Mouse (Mus musculus) liver, embryonic 14.5 days (tissue): ENCODE results near the gene Gm10358. TPM values are rescaled to one million over a fixed set of nuclear protein-coding genes. Genes with fewer than 3 reads are reported as not detected.
"Not testable (repeated sequence)": the region's sequence is repeated elsewhere in the genome, so short reads cannot be mapped to it uniquely, and the experiment has no call there.

ENCODE experiments used
- ATAC-seq: fragments of 200-750 bp; cut with Nextera tagmentation; 2 replicates; pipeline ENCODE4 v1.8.0; 2017; ENCODE audit warnings: moderate number of reproducible peaks, mild to moderate bottlenecking, moderate library complexity; ENCODE audit not compliant: insufficient read depth
- DNase-seq, 3 experiments: peaks; one replicate each; pipeline ENCODE4 v3.0.0-alpha.2; 2012 to 2013; ENCODE audit warnings: low read depth in 3 of 3, low spot score in 3 of 3
- H3K27ac ChIP-seq: fragments of 300-500 bp; sonication (generic); 2 replicates; pipeline ENCODE4 v1.5.1; 2014; ENCODE audit warnings: moderate library complexity, mild to moderate bottlenecking, control low read depth, inconsistent platforms
- H3K27me3 ChIP-seq: fragments of 300-500 bp; sonication (generic); 2 replicates; pipeline ENCODE4 v1.6.1; 2014; ENCODE audit warnings: mild to moderate bottlenecking, low read length, moderate library complexity; ENCODE audit not compliant: control insufficient read depth, insufficient read depth
- H3K36me3 ChIP-seq: fragments of 300-500 bp; sonication (generic); replicated peaks from 2 replicates; pipeline ENCODE4 v1.6.1; 2014; ENCODE audit warnings: low read depth; ENCODE audit not compliant: control insufficient read depth, insufficient read depth
- H3K4me1 ChIP-seq, 2 experiments: fragments of 200-500 bp in 1 of 2; fragments of 300-500 bp in 1 of 2; sonication (generic) in 1 of 2; replicated peaks; 2 replicates each; pipeline ENCODE4 v1.6.1; 2012 to 2014; ENCODE audit warnings: antibody characterized with exemption in 1 of 2, inconsistent platforms in 1 of 2, low read length in 1 of 2; ENCODE audit not compliant: control insufficient read depth in 2 of 2, insufficient read depth in 2 of 2
- H3K4me2 ChIP-seq: fragments of 300-500 bp; sonication (generic); 2 replicates; pipeline ENCODE4 v1.6.1; 2014; ENCODE audit warnings: low read depth, mild to moderate bottlenecking, control low read depth, moderate library complexity
- H3K4me3 ChIP-seq, 2 experiments: fragments of 200-500 bp in 1 of 2; fragments of 300-500 bp in 1 of 2; sonication (generic) in 1 of 2; 2 replicates each; pipeline ENCODE4 v1.5.1; 2012 to 2014; ENCODE audit warnings: low read depth in 2 of 2, low read length in 2 of 2, mild to moderate bottlenecking in 2 of 2, control low read depth in 1 of 2, inconsistent platforms in 1 of 2, moderate library complexity in 1 of 2; ENCODE audit not compliant: insufficient read depth in 1 of 2
- H3K9ac ChIP-seq: fragments of 300-500 bp; sonication (generic); replicated peaks from 2 replicates; pipeline ENCODE4 v1.6.1; 2014; ENCODE audit warnings: mild to moderate bottlenecking, control low read depth, moderate library complexity
- H3K9me3 ChIP-seq: fragments of 300-500 bp; sonication (generic); 2 replicates; pipeline ENCODE4 v1.6.1; 2016; ENCODE audit warnings: low read length, mixed read lengths; ENCODE audit not compliant: control insufficient read depth
- CTCF ChIP-seq: IDR thresholded peaks from 2 replicates; pipeline ENCODE4 v1.5.1; 2016; ENCODE audit warnings: antibody characterized with exemption, low read depth, control low read depth
- EP300 ChIP-seq: IDR thresholded peaks from 2 replicates; pipeline ENCODE4 v1.6.1; 2016; ENCODE audit warnings: antibody characterized with exemption, low read depth
- WGBS: fragments of 180-500 bp; shearing (Covaris S2); extraction: QIAGEN DNeasy Blood & Tissue Kit; methylation state at CpG from one replicate; pipeline ENCODE4 v1.1.7; 2014; ENCODE audit not compliant: insufficient replicate concordance; 5-methylcytosine and 5-hydroxymethylcytosine counted together
- polyA plus RNA-seq, 2 experiments: library from polyadenylated mRNA; depleted of rRNA in 1 of 2; stranded (reverse) in 1 of 2; unstranded in 1 of 2; fragments of >200 nt; fragmentation: Nextera tagmentation in 1 of 2; extraction: Ambion mirVana in 1 of 2; gene quantifications; 2 replicates each; pipeline versions ENCODE4 v1.2.1 to v1.2.3; 2012 to 2014

Gm10358 gene
- polyA plus RNA-seq (2012; rRNA removed): 0.47 and 0.49 TPM in 2 replicates
- 0.17 and 0.34 TPM in 2 replicates for polyA plus RNA-seq (2014; fragmentation: Nextera tagmentation; extraction: Ambion mirVana)

DNA sequence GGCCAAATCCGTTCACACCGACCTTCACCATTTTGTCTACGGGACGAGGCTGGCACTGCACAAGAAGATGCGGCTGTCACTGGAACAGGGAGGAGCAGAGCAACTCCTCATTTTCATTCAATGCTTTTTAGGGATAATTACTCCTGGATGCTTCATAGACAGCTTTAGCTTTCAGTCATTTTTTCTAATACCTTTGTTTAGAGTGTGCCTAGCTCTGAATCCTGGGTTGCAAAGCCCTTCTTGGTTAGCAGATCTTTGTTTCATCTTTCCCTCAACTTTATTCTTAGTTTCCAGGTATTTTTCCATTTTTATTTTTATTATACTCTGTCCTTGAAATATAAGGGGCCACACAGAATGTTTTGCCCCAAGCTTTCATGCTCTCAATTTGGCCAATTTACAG lies at the start of gene Gm10358:
TSS of gene Gm10358 (minus strand) at position 101 of the 400 bp plus-strand sequence.
- Histone ChIP-seq H3K4me1 (no peaks in the 10 kb centered on the region), H3K9me3 (no peaks in the 10 kb centered on the region), H3K27ac (no peak within 1 kb of the TSS), H3K4me2 (no peak within 1 kb of the TSS), H3K36me3 (no peaks in the 10 kb centered on the region), H3K4me3 (no peak within 1 kb of the TSS), H3K9ac (no peak within 1 kb of the TSS), H3K27me3 (no peaks in the 10 kb centered on the region)
- ATAC-seq (no peak), DNase-seq (no peak)
- whole genome bisulfite sequencing: 70% methylated on average over 5 of the region's 5 CpGs
- TF ChIP-seq EP300 (no peak), CTCF (no peak)

DNA sequence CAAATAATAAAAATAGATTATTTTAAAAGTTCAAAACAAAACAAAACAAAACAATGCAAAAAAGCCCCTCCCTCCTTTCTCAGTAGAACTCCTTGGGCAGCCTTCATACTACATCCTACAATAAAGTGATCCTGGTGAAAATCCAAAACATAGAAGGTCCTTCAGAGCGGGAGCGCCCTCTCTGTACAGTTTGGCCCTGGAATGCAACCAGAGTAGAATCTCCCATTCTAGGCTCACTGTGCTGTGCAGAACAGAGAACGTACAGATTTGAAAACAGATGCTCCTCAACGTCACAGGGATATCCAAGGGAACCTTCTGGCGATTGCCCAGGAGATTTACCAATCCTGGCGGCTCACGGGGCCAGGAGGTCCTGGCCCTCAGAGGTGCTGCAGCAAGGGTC lies 42.0 kb upstream of the Gm10358 start, which contains the start of gene Iqcm:
TSS of gene Iqcm (plus strand) at position 301 of the 400 bp plus-strand sequence.
- no peak within 1 kb of the TSS for H3K4me2 ChIP-seq
- DNase-seq: no peak
- TF ChIP-seq CTCF (no peak), EP300 (no peak)
- no peak within 1 kb of the TSS for H3K9ac ChIP-seq
- no peak for ATAC-seq
- H3K27ac ChIP-seq: no peak within 1 kb of the TSS
- H3K36me3 ChIP-seq: no peaks in the 10 kb centered on the region
- no peaks in the 10 kb centered on the region for H3K9me3 ChIP-seq
- H3K27me3 ChIP-seq: no peaks in the 10 kb centered on the region
- WGBS: 66% methylated on average over 7 of the region's 7 CpGs
- H3K4me1 ChIP-seq: no peaks in the 10 kb centered on the region
- no peak within 1 kb of the TSS for H3K4me3 ChIP-seq

DNA sequence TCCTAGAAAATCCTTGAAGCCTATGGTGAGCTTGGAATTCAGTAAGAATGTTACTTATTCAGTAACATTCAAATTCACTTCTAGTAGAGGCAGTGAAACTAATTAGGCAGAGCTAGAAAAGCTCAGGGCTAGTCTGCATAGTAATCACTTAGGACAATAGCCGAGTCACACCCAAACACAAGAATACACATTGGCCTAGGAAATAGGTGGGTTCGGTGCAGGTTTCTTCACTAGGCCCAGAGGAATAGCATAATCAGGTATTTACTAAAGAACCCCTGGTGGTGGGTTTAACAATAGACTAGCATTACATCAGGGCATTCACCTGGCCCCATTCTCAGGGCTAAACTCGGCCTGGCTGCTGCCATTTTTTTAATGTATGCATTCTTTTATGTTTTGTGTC lies 9.3 kb upstream of the Gm10358 start:
- not testable (repeated sequence) for H3K27ac ChIP-seq, H3K4me3 ChIP-seq, H3K4me2 ChIP-seq, H3K4me1 ChIP-seq, DNase-seq, H3K9ac ChIP-seq, ATAC-seq, H3K9me3 ChIP-seq, H3K27me3 ChIP-seq, H3K36me3 ChIP-seq
- WGBS: 59% methylated on average over 3 of the region's 3 CpGs

DNA sequence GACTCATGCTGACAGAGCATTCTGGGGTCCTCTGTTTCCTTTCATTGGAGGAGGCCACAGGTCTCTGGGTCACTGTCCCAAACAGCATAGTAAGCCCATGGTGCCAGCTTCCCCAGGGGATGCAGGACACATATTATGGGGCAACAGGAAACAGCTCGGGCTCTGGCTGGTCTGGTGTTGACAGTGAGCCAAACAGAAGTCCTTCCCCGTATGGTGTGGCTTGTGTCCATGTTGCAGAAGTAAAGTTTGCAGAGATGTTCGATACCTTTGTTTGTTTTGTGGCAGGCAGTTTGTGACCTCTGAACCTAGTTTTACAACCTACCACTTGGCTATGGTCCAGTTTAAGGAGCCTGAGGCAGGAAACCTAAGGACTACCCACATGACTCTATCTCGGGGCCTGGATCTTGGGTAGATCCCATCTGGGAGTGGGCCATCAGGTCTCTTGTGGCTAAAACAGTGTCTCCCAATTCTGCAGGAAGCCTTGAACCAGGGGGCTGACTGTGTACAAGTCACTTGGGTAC lies 21.6 kb downstream of the Gm10358 start:
- no peak overlapping the region for H3K27ac ChIP-seq
- no peaks in the 10 kb centered on the region for H3K36me3 ChIP-seq
- H3K4me1 ChIP-seq: no peaks in the 10 kb centered on the region
- no peak for DNase-seq
- no peak overlapping the region for H3K4me2 ChIP-seq
- H3K27me3 ChIP-seq: no peaks in the 10 kb centered on the region
- H3K4me3 ChIP-seq: no peak overlapping the region
- ATAC-seq: no peak
- TF ChIP-seq EP300 (no peak), CTCF (no peak)
- H3K9ac ChIP-seq: no peak overlapping the region
- 48% methylated on average over 4 of the region's 4 CpGs for WGBS
- no peaks in the 10 kb centered on the region for H3K9me3 ChIP-seq

DNA sequence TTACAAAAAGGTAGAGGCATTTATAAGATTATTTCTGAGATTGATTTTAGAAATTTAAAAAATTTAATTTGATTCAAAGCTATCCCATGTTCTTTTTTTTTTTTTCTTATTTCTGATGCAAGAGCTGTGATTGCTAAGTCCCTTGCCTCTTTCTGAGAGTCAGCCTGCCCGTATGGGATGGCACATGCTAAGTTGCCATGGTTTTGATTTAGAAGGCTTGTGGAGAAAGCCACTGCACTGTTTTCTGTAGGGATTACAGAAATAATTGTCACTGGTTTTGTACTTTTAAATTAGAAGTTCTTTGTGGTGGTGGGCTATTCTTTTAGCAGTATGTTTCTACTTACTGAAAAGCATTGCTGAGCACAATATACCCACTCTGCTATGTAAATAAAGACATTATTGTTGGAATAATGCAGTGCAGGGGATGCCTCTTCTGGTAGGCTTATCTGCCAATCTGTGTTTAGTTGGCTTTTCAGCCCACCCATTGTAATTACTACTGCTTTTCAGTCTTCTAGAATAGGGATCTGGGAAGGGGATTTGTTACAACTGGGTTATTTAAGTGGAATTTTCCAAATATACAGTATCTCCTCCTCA lies 30.8 kb downstream of the Gm10358 start:
- H3K4me1 ChIP-seq: no peaks in the 10 kb centered on the region
- no peaks in the 10 kb centered on the region for H3K9me3 ChIP-seq
- H3K9ac ChIP-seq: no peak overlapping the region
- DNase-seq: no peak
- no peaks in the 10 kb centered on the region for H3K27me3 ChIP-seq
- WGBS: 63% methylated on average over 1 of the region's 1 CpGs
- no peak overlapping the region for H3K4me3 ChIP-seq
- H3K36me3 ChIP-seq: no peaks in the 10 kb centered on the region
- H3K27ac ChIP-seq: no peak overlapping the region
- no peak for ATAC-seq
- H3K4me2 ChIP-seq: no peak overlapping the region
- TF ChIP-seq EP300 (no peak), CTCF (no peak)
